Mouse (Mus musculus) midbrain, embryonic 14.5 days (tissue): ENCODE results near the gene Nkapl. TPM values are rescaled to one million over a fixed set of nuclear protein-coding genes. Genes with fewer than 3 reads are reported as not detected.

Experiments used
- microRNA counts: library from miRNA; unstranded; fragments of <30 nt; microRNA quantifications from one replicate; lab custom pipeline; 2016
- microRNA-seq: library from miRNA; unstranded; fragments of <30 nt; microRNA quantifications from one replicate; pipeline ENCODE4, GENCODE M21; 2016
- polyA plus RNA-seq: library from polyadenylated mRNA; unstranded; fragments of >200 nt; fragmentation: Nextera tagmentation; extraction: Ambion mirVana; gene quantifications from 2 replicates; pipeline ENCODE4 v1.2.1, GENCODE M21; 2014

The Nkapl gene
- polyA plus RNA-seq, 1 experiment from 2014 or later: 3.2 TPM

MicroRNAs within 50 kb of the gene (microRNA counts, 519-probe panel; counts per million panel counts)
- not detected for microRNA mmu-miR-1896 (lab: Ali Mortazavi, UCI)

Small RNA genes lying within 50 kb of the gene (microRNA-seq; reads per million reads assigned to microRNA genes)
- gene Mir1896: not detected

Other genes with a start within 250 kb of the Nkapl start
- gene Gpx5, start 175.8 kb downstream of the Nkapl start, polyA plus RNA-seq: not detected in 2 replicates
- not detected in 2 replicates for gene Gpx6, start 156.4 kb downstream of the Nkapl start, polyA plus RNA-seq
- gene Olfr1367, start 121.6 kb downstream of the Nkapl start, polyA plus RNA-seq: not detected in 2 replicates
- 11.8 and 15.9 TPM in 2 replicates for gene Zscan12, start 105.7 kb downstream of the Nkapl start, polyA plus RNA-seq
- gene Zkscan3, start 65.8 kb downstream of the Nkapl start, polyA plus RNA-seq: 61.8 and 69.9 TPM in 2 replicates
- gene Pgbd1, start 27.5 kb downstream of the Nkapl start, polyA plus RNA-seq: 3.9 and 5.2 TPM in 2 replicates
- 15.7 and 17.6 TPM in 2 replicates for gene Zscan26, start 14.8 kb downstream of the Nkapl start, polyA plus RNA-seq
- 8.8 and 9.7 TPM in 2 replicates for gene Zkscan4, start 10.4 kb upstream of the Nkapl start, polyA plus RNA-seq
- gene Gm10065, start 10.9 kb upstream of the Nkapl start, polyA plus RNA-seq: not detected in 2 replicates
- 0.34 and 0.54 TPM in 2 replicates for gene AK157302, start 26.7 kb upstream of the Nkapl start, polyA plus RNA-seq
- gene Gm11273, start 32.9 kb upstream of the Nkapl start, polyA plus RNA-seq: 4.7 and 6.6 TPM in 2 replicates
- gene Zkscan8, start 62.6 kb upstream of the Nkapl start, polyA plus RNA-seq: 6.1 and 10.9 TPM in 2 replicates
- 0.07 and 0.20 TPM in 2 replicates for gene Olfr1366, start 74.3 kb upstream of the Nkapl start, polyA plus RNA-seq
- gene Olfr1535, start 91.4 kb upstream of the Nkapl start, polyA plus RNA-seq: 0.05 and 0.13 TPM in 2 replicates
- gene Olfr1364, start 113.2 kb upstream of the Nkapl start, polyA plus RNA-seq: not detected in 2 replicates
- gene Olfr1362, start 145.5 kb upstream of the Nkapl start, polyA plus RNA-seq: not detected in 2 replicates
- gene Olfr11, start 174.0 kb upstream of the Nkapl start, polyA plus RNA-seq: not detected in 2 replicates
- gene Olfr1361, start 194.9 kb upstream of the Nkapl start, polyA plus RNA-seq: not detected in 2 replicates
- not detected in 2 replicates for gene Olfr1360, start 208.9 kb upstream of the Nkapl start, polyA plus RNA-seq
- gene Olfr1359, start 229.6 kb upstream of the Nkapl start, polyA plus RNA-seq: not detected in 2 replicates
- gene Hist1h2bl, start 247.6 kb upstream of the Nkapl start, polyA plus RNA-seq: 1.2 TPM in 1 of 2 replicates, not detected in the other
- 13.6 and 22.1 TPM in 2 replicates for gene Hist1h2ai, start 247.9 kb upstream of the Nkapl start, polyA plus RNA-seq
- 2.9 and 6.0 TPM in 2 replicates for gene Hist1h3h, start 249.2 kb upstream of the Nkapl start, polyA plus RNA-seq